Mouse (Mus musculus) induced T-regulatory cell, adult 2 months (primary cell): ENCODE measurements around the gene Zfand2a.

Source experiments
- DNase-seq: peaks from one replicate; pipeline ENCODE4 v3.0.0-alpha.2; 2012; ENCODE audit warnings: low read depth

Zfand2a gene

DNA sequence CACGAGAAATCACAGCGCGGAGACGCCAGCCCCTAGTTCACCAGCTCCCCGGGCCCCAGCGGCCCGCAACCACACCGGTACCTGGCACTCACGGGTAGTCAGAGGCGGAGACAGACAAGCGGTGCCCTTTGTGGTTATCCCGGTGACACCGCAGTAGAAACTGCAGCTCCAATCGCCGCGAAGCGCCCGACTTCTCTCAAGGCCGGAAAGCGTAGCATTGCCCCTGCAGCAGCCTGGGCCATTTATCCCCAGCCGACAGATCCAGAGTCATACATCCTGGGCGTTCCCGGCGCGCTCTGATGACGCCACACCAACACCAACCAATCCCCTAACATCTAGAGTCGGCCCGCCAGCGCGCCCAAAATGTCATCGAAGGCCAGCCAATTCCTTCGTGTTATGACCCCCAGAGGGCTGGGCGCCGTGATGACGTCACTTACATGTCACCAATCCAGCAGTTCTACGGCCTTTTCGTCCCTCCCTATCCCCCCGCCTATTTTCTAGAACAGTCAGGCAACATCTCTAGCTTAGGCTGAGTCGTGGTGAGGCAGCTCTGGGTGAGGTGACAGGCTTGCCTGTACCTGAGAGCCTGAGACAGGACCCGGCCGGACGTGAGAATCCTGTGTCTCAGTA is at the start of gene Zfand2a:
Gene Zfand2a (minus strand): TSS at position 365 of the 630 bp plus-strand sequence.
- DNase-seq = peak; percentile 100

DNA sequence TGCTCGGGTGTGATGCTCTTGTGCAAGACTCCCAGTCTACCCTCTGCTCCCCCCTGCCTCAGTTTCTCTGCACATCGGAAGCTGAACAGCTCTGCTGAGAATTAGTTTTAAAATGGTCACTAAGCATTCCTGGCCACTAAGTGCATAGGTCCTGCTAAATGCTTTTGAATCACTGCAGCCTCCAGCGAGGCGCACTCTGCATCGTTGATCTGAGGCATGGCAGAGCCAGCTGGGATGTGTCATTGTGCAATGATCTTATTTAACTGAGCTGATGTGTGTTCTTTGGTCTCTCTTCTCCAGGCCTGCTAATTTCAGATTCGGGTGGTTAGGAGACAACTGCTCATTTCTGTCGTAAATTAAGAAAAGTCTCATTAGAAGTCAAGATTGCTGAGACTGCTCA is 44.5 kb upstream of the Zfand2a start:
- DNase-seq = no peak

DNA sequence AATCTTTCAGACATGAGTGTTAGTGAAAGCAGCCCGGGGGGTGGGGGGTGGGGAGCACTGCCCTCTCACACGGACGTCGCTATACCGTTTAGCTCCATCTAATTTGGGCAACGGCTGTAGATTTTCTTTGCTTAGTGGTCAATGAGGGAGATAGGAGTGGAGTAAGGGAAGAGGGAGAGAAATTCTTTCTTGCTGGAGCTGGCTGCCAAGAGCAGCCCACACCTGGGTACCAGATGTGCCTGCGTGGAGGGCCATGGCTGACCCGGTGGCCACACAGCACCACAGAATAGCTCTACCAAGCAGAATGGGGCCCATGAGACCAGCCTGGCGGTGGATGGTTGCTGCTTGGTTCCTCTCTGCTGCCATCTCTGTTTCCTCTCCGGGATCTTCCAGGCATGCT is 37.6 kb upstream of the Zfand2a start:
- no peak for DNase-seq

DNA sequence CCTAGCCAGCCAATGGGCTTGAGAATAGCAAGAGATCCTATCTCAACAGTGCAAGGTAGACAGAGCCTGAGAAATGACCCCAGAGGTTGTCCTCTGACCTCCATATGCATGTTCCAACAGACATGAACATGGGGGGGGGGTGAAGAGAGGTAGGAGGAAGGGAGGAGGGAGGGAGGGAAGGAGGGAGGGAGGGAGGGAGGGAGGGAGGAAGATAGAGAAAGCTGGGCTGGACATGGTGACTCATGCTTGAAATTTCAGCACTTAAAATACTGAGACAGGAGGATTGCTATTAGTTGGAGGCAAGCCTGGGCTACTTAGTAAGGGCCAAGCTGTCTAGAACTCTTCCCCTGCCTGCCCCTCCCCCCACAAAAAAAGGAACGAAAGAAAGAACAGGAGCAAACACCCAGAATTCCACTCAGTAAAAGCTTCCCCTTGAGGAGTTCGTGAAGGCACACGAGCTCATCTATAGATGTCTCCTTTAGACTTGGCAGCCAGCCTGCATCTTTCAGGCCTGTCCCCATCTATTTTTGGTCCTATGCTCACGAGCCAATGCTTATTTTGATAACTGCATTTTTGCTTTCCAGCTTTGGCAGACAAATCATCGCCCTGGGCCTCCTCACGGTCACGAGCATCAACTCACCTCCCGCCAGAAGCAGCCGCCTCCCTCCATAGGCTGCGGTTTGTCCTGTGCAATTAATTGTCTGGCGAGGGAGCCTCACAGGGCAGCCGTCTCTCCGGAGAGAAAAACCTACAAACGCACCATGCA is 35.9 kb upstream of the Zfand2a start:
- no peak for DNase-seq

DNA sequence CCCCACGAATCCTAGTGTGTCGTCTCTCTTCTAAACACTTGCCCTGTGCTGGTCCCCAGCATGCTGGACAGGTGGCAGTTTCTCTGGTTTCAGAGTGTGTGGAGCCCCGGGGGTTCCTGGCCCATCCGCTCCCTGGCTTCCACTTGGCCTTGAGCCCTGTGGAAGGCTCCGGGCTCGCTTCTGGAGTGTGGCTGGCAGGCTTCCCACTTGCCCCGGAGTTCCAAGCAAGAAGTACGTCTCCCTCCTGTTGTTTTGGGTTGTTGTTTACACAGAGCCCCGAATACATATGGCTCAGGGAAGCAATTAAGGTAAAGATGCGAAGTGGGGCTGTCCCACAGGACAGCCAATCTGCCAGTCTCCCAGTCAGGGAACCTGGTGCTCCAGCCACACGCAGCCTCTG is 31.9 kb upstream of the Zfand2a start:
- no peak for DNase-seq

DNA sequence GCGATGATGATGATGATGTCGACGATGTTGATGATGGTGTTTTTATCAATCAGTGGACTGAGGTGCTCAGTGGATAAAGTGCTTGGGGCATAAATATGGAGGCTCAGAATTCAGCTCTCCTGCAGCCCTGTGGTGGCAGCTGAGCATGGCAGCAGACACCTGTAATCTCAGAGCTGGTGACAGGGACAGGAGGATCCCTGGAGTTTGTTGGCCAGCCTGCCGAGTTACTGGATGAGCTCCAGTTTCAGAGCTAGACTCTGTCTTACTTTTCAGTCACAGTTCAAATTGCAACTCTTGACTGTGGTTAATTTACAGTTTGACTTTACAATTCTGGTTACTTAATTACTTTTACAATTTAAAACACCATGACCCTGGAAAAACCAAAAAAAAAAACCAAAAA is 27.9 kb upstream of the Zfand2a start:
- DNase-seq = no peak

DNA sequence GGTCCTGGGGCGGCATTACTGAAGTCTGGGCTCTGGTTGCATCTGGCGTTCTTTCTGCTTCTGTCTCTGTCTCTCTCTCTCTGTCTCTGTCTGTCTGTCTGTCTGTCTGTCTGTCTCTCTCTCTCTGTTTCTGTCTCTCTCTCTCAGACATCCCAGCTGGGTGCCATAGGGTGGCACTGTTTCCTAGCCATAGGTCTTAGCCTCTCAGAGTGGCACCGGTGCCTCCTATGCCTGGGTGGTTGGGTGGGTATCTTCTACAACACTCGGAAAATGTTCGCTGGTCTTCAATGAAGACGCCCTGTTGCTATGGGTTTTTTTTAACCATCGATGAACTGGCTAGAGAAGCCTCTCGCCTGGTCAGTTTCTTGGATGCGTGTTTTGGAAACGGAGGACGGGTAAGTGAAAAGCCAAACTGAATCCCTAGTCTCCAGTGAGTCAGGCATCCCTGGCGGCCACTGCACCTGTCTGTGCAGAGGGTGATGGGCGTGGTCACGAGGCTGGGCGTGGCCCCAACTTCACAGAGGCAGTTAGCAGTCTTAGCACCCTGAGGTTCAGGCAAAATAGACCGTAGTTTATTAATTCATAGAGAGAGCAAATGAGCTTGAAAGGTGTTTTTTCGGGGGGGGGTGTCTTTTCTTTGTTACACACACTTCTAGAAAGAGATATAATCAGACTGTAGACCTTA is 26.5 kb upstream of the Zfand2a start:
- peak; percentile 46 for DNase-seq

DNA sequence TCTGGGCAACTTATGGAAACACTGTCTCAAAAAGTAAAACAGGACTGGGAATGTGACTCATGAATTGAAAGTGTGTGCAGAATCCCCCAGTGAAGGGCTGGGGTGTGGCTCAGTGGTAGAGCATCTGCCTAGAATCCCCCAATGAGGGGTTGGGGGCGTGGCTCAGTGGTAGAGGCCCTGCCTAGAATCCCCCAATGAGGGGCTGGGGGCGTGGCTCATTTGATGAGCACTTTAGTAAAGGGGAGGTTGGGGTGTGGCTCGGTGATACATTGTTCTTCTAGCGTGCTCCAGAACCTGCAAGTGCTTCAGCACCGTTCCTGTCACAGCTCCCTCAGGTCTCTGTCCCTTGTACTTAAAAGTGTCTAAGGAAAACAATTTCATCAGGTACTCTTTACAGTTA is 21.9 kb upstream of the Zfand2a start:
- DNase-seq = peak; percentile 39

DNA sequence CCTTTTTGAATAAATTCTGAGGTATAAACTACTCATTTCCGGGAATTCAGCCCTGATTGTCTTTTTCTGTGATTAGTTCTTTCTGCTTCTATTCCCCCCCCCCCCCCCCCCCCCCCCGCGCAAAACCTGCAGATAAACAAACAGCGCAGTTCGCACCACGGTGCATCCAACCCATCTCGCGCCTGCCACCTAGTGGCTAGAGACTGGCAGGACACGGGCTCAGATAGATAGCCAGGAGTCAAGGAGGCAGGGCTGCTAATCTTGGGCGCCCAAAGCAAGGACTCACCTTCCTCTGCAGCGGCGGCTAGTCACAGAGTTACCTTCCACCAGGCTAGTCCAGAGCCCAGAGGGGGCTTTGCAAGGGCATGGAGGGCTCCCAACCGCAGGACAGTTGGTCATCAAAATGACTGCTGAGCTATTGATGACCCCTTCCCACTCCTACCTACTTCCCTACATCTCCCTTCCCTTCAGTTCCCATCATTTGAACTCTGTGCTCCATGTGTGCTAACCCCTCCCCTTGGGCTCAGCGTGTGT is 20.8 kb upstream of the Zfand2a start:
- peak; percentile 90 for DNase-seq

DNA sequence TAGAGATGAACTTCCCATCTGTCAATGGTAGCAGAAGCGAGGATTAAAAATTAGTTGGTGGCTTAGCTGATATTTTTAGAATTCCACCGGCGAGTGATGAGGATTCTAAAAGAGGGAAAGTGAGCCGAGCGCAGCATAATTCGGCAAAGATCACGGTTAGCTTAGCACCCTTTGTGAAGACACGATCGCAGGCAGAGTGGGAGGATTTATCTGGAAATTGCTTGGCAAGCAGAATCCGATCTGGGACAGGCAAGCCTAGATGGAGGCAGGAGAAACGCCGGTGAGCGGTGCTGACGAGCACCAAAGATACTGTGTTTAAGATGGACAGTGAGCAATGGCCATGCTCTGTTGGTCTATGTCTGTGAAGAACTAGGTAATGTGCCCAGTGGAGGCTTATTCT is 17.9 kb upstream of the Zfand2a start:
- no peak for DNase-seq

DNA sequence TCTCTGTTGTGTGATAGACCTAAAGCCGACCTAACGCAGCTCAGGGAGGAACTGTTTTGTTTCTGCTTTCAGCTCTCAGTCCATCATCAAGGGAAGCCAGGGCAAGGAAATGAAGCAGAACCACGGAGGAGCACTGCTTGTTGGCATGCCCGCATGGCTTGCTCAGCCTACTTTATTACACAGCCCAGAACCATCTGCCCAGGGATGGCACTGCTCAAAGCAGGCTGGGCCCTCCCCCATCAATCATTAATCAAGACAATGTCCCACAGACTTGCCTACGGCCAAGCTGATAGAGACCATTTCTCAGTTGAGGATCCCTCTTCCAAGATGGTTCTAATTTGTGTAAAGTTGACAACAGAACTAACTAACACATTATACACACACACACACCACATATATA is 14.4 kb upstream of the Zfand2a start:
- DNase-seq = no peak

DNA sequence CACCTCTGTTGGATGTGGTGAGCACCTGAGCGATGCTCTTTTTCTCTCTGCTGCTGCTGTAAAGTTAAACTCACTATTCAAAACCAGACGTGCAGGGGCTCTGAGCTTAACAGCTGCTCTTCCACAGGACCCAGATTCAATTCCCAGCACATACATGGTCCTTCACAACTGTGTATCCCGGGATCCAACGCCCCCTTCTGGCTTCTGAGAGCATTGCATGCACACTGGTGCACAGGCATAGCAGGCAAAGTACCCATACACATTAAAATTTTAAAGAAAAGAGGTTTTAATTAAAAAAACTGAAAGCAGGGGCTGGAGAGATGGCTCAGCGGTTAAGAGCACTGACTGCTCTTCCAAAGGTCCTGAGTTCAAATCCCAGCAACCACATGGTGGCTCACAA is 12.6 kb upstream of the Zfand2a start:
- no peak for DNase-seq

DNA sequence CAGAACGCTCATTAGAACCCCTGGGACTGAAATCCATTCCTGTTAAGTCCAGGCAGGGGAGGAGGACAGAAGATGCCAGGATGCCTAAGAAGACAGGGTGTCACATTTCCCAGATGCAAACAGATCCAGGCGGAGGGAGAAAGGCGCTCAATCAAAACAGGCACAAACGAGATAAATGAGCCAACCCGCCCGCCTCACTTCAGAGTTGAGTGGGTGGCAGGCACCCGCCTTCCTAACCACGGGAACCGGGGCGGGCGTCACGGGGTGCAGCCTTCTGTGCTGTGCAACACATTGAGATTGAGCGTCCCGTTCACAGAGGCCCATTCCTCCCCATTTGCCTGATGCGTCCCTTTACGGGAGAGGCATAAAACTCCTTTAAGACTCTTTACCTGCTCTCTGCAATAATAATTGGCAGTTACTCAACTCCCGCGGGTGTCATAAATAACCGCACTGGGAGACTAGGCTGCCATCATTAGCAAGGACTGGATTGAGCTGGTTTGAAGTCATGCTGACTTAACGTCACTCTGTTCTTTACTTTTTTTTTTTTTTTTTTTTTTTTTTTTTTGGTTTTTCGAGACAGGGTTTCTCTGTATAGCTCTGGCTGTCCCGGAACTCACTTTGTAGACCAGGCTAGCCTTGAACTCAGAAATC is 10.8 kb upstream of the Zfand2a start:
- peak; percentile 36 for DNase-seq

DNA sequence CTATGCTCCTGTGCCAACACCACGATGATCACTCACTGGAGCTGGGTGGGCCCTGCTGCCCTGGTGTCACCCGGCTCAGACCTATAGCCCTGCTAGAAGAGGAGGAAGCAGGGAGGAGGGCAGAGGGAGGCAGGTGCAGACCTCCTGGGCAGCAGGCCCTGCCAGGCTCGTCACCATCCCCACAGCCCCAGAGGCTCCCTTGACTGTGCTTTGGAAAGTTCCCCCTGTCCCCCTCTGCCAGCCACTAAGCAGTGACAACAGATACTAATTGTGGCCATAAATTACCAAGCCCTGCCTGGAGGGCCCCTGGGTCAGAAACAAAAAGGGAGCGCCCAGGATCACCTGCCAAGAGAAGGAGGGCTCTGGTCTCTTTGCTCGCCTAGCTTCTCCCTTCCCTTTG is 9.3 kb upstream of the Zfand2a start:
- DNase-seq = no peak

DNA sequence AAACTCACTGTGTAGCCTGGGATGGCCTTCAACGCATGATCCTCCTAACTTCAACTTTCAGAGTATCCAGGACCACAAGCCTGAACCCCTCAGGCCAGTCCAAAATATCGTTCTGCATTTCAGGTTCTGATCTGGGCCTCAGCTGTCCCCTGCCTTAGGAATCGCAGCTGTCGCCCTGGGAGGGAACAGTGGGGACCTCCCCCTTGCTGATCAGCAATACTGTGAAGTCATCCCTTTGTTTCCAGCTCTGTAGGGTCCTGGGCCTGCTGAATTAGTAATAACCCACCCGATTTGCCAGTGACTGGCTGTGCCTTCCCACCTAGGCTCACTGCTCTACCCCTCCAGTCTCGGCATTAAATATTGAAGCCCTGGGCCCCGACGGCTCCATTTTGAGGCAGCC is 7.0 kb upstream of the Zfand2a start:
- no peak for DNase-seq

DNA sequence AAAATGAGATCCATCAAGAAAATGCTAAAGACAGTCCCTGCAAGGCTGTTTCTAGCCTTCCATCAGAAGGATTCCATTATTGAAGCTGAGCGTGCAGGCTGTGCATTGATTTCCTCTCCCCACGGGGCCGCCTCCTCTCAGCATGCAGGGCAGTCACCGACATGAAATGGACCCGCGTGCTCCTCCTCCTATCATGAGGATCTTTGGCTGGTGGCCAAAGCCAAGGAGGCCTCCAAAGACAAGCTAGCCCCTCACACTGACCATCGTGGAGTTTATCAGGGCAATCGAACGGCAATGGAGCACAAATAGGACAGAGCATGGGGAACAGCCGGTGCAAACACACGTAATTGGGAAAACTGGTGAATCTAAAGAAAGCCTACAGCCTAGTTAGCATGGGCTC is 5.8 kb upstream of the Zfand2a start:
- no peak for DNase-seq

DNA sequence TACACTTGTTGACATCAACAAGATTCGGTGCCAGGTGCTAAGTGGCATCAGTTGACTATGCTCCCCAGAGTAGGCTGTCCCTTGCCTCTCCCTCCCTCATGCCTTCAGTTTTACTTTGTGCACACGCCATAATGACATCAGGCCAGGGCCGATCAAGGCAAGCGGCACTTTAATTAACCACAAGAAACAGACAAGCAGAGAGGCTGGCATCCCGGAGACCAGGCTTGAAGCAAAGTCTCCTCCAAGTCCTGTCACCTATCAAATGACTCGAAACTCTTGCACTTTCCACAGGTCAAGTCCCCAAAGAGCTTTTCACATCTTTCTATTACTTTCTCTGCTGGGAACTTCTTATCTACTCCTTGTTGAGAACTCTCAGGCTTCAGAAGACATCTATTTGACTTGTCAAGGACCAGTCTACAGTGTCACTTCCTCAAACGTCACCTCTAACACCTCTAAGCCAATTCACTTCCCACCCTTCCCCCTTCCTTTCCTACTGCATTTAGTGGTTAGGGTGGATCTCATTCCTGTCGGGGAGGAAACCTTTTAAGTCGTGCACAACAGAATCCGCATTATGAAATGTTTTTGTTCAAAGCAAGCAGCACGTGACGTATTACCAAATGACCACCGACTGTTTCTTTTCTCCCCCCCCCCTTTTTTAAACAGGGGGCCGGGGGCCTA is 1.0 kb downstream of the Zfand2a start:
- DNase-seq = peak; percentile 78

DNA sequence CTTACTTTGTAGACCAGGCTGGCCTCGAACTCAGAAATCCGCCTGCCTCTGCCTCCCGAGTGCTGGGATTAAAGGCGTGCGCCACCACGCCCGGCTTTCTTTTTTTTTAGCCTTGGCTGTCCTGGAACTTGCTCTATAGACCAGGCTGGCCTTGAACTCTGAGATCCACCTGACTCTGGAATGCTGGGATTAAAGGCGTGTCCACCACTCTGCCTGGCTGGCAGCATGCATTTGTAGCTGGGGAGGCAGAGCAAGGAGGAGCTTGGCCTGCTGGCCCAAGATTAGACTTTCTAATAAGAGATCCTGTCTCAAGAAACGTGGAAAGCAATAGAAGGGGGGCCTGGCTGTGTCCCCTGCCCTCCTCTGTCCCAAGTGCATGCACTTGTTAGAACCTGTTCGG is 3.9 kb downstream of the Zfand2a start:
- no peak for DNase-seq

DNA sequence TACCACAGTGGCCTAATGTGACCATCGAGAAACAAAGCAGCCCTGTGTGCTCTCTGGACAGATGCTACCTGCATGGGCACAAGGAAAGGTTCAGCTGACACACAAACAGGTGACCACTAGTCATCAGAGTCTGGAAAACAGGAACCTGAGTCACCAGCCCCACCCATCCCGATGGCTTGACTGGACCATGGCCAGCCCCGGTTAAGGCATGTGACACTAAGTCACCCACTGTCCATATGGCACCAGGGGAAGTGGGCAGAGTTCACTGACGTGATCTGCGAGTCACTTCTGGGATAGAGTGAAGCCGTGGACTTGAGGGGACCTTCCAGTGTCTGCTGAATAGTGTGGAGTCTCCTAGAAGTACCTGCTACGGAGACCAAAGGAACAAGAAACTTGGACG is 5.3 kb downstream of the Zfand2a start:
- DNase-seq = no peak

DNA sequence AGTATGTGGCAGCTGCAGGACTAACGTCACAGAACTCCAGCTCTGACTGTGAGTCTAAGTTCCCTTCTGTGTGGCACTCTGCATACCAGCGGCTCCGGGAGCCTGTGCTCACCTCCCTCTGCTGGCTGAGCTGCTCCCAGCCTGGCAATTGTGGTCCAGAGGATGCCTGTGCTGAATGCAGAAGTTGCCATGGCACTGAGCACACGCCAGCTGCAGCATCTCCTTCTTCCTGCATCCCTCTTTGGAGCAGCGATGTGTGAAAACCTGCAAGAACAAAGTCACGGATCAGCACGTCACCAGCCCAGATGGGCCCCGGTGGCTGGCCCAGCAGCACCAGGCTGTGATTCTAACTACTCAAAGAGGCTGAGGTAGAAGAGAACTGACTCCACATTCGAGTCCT is 9.6 kb downstream of the Zfand2a start:
- DNase-seq = no peak

DNA sequence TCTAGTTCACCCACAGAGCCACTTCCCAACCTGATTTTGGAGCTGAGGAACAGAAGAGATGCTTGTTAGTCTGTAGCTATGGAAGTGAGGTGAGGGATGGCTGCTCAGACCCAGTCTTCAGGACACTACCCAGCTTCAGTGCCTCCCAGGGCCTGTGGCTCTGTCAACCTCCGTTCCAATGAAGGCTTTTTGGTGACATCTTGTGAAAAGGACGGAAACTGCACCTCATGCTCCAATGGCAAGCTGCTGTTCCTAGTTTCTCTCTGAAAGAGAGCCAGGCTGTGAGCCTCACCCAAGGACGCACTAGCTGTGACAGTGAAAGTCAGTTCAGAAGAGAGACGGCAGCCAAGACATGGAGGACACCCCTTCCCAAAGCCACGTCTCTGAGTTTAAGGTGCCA is 16.4 kb downstream of the Zfand2a start:
- DNase-seq = no peak

DNA sequence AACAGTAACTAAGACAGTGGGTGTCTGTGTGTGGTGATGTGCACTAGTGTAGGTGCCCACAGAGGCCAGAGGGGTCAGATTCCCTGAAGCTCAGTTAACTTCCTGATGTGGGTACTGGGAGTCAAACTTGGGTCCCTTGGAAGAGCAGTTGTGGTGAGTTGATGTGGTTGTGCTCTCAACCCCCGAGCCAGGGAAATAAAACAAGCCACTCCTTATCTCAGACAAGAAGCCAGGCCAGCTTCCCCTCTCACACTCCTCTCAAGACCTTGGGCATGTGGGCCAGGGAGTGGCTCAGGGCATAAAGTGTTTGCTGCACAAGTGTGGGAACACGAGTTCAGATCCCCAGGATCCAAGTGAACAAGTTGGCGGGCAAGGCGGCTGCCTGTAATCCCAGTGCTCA is 17.5 kb downstream of the Zfand2a start:
- no peak for DNase-seq
